Mouse (Mus musculus) natural killer cell, adult 2 months (primary cell): ENCODE measurements around the gene Cdk17.
A peak's percentile ranks its signal among the peaks of the same experiment; 100 is the strongest.

Source experiments
- DNase-seq, 2 experiments: peaks; one replicate each; pipeline ENCODE4 v3.0.0; 2022; ENCODE audit warnings: low spot score in 2 of 2

The Cdk17 gene

DNA sequence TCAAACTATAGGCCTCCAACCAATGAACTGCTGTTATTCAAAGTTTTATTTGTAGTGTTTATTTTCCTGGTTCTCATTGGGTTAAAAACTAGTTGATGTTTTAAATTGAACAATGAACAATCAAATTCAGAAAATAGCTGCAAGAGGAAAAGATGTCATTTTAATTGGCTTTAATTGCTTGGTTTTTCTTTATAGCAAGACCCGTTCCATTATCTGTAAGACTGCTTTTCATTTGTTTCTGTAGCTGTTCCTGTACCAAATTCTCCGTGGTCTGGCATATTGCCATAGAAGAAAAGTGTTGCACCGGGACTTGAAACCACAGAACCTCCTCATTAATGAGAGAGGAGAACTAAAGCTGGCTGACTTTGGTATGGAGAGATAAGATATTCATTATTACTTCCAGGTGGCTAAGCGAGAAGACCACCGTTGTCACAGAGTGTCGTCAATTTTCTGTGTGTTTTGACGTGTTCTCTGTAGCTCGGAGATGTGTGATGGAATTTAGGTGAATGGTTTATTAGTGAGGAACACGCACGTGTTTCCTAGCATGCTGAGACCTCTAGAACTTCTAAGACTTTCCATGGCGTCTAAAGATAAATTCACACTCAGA, 67.8 kb downstream of the Cdk17 start:
- no peak for DNase-seq

- DNase-seq = no peak
These were observed 70.8 kb downstream of the Cdk17 start for GRCm38 (mm10) chr10:93231490-93231889.

DNA sequence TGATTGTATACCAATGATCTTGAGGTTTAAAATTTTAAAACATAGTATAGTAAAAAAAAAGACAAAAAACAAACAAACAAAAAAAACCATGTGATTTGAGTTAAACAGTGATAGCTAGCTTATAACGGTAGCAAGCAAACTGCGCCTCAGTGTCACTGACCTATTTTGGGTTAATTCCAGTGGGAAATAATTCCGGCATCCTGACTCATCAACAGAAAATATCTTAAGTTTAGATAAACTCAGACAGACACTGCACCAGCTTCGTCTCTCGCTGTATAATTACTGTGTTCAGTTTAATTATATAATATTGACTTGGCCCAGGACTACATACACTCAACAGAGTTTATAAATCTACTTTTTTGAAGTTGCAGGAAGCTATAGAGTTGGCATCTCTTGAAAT, 71.2 kb downstream of the Cdk17 start:
- no peak for DNase-seq

DNA sequence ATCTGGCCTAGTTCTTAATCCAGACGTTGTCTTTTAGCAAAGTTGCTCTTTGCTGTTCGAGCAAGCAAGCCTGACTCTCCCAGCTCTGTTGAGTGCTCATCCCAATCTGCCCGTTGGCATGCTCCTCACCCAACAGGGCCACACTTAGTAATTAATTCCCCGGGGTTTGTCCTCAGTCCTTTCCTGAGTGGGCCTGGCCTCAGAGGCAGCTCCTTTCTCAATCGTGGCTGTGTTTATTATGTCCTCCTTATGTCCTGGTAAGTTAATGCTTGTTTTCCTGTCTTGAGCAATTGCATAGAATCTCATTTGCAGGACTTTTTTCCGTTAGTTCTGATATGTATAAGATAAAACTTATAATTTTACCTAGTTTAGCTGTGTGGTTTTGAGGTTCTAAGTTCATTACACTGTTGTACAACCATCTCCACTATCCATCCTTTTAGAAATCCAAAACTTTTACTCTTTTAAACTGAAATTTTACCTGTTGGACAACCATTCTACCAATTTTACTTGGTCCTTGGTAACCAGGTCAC, 73.1 kb downstream of the Cdk17 start:
- DNase-seq = no peak

DNA sequence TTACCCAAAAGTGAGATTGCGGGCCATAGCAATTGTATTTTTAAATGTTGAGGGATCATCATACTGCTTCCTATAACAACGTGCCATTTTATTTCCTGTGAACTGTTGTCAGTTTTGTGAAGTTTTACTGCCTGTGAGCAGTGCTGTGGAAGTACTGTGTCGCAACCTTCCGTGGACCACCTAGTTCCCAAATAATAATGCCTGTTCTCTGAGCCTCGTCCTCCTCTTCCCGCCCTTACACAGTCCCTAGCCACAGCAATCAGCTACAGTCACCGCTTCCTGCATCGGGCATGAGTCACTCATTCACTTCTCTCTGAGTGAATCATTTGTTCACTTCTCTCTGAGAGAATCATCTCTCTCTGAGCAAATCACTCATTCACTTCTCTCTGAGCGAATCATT, 74.0 kb downstream of the Cdk17 start:
- DNase-seq = no peak

DNA sequence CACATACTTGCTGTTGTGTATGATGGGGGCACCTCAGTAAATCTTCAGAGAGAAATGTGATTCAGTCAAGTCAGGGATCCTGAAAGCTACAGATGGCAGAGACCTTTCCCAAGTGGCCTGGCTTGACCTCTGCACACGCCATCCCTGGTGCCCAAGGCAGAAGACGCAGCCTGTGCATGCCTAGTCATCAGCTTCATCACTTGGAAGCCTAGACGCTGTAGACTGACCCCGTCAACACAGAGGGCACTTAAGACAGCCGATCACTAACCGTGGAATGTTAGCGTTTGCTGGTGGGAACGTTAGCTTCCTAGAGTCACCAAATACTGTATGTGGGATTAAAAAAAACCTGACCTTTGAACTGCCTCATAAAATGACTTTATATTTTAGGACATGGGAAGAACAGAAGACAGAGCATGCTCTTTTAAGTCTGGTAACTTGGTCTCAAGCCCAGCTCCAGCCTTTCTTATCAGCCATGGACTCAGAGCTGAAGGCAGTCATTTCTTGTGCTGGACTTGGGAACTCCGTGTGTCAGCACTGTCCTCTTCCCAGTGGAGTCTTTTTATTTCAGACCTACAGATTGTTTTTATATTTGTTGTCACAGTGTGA, 78.6 kb downstream of the Cdk17 start:
- DNase-seq = no peak

- DNase-seq = no peak
These were observed 81.5 kb downstream of the Cdk17 start for GRCm38 (mm10) chr10:93242208-93242607.

GRCm38 (mm10) chr10:93242861-93243260, 82.2 kb downstream of the Cdk17 start:
- DNase-seq = no peak

GRCm38 (mm10) chr10:93244209-93244705, 83.6 kb downstream of the Cdk17 start:
- no peak for DNase-seq

DNA sequence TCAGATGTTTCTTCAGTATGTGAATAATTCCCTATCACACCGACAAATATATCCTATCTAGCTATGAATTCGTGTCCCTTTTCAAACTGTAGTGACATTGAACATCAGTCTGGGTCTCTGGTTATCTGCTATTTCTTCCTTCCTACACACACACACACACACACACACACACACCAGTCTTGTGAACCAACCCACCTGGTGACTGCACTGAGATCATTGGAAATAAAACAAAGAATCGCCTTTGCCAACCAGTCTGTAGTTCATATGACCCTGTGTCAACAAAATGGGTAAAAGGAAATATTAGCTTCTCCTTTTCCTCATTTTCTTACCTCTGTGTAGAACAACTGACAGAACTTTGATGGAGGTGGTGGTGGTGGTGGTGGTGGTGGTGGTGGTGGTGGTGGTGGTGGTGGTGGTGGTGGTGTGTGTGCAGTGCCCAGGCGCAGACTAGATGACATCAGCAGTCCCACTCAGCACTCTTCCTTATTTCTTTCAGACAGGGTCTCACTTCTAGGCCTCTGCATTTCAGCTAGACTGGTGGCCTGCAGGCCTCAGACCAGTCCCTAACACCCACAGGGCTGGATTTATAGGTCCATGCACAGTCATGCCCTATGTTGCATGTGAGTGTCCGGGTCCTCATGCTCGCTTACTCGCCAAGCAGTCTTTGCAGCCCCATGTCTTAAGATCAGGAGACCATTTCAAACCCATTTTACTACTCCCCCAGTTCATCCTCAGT, 85.7 kb downstream of the Cdk17 start:
- DNase-seq = no peak

GRCm38 (mm10) chr10:93247422-93247821, 86.7 kb downstream of the Cdk17 start:
- no peak for DNase-seq

- no peak for DNase-seq
These were observed 87.2 kb downstream of the Cdk17 start for GRCm38 (mm10) chr10:93247902-93248301.

GRCm38 (mm10) chr10:93248416-93248815, 87.7 kb downstream of the Cdk17 start:
- DNase-seq = no peak

- no peak for DNase-seq
These were observed 89.2 kb downstream of the Cdk17 start for GRCm38 (mm10) chr10:93249901-93250300.

GRCm38 (mm10) chr10:93250436-93251317, 90.0 kb downstream of the Cdk17 start:
- no peak for DNase-seq

- DNase-seq = no peak
These were observed 90.8 kb downstream of the Cdk17 start for GRCm38 (mm10) chr10:93251426-93251825.

DNA sequence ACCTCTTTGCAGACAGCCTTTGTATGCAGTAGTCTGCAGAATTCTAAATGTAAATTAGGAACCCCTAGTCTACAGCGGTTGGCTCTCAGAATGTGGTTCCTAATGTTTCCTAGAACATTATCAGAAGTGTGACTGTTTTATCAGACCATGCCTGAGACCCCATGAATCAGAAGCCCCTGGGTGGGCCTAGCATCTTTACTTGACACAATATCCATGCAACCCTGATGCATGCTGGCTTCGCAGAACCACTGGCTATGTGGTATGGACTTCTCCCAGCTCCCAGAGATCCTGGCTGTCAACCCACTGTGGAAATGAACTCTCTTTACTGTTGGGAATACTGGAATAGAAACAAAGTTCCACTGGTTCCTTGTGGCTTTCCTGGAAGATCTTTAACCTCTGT, 92.0 kb downstream of the Cdk17 start:
- no peak for DNase-seq

DNA sequence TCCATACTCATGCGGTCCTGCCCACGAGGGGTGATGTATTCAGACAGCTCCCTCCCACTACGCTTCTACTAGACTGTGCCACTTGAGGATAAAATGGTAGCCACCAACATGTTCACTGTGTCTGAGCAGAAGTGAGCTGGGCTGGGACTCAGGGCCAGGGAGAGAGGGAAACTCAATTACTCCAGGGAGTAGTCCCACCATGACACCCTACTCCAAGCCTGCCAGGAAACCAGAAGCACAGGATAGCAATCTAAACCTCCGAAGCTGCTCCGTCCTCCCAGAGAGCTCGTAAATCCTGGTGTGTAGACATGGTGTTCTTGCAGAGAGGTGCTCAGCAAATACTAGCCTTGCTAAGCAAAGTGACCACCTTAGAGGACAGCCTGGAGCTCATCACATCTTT, 92.5 kb downstream of the Cdk17 start:
- DNase-seq = no peak

GRCm38 (mm10) chr10:93255294-93255693, 94.6 kb downstream of the Cdk17 start:
- DNase-seq = no peak

DNA sequence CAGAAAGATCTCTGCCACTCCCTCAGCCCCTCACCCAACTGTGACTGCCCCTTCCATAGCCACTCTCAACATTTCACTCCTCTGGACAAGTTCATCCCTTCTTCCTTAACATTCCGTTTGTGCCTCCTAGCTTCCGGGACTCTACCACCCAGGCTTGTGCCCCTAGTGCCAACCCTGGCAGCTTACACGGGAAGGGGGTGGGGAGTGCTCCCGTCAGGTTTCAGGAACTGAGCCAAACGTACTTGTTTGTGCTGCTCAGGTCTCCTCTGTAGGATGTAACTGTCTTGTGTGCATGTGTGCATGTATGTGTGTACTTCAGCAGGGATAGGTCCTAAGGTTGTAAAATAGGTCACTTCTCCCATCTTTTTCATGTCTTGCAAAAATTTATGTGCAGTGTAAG, 99.2 kb downstream of the Cdk17 start:
- DNase-seq = no peak

- DNase-seq = peak in 1 of 2 experiments; percentile 5
These were observed 100.7 kb downstream of the Cdk17 start for GRCm38 (mm10) chr10:93261132-93261980.
